Mouse (Mus musculus): Measurements from ENCODE around the gene Cntnap5a.

DNA sequence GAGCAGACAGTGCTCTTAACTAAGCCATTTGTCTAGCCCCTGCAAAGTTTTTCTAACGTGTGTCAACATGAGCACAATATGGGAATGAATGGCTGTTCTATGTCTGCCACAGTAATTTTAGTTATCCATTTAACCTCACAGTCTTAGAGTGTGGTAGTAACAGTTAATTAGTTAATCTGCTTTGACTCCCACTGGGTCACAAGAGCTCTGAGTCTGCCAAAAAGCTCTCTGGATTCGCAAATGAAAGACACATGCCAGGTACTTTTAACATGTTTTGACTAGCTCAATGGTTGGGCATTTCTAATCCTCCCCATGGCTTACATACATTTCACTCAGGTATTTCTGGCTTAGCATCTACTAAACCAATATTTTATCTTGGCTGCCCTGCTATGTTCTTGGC, 163.0 kb downstream of the Cntnap5a start:
- TF ChIP-seq POLR2A (IDR thresholded peaks at IDR 0.05; ENCODE audit: low read depth, low read length) (no peak), EP300 (IDR thresholded peaks at IDR 0.05; ENCODE audit: low read length) (no peak), MEF2A (IDR thresholded peaks at IDR 0.05; ENCODE audit: borderline replicate concordance, low read depth, low read length) (no peak), MAX (IDR thresholded peaks at IDR 0.05; ENCODE audit: low read length) (no peak), KAT2A (IDR thresholded peaks at IDR 0.05; ENCODE audit: insufficient replicate concordance, low read length) (no peak), CTCF (conservative IDR thresholded peaks at IDR 0.05 in 1 of 2, IDR thresholded peaks at IDR 0.05 in 1 of 2; ENCODE audit: low read depth in 2 of 2, low read length in 2 of 2) (no peak)
